Mouse (Mus musculus): ENCODE results near the gene Prcp. TPM values are rescaled to one million over a fixed set of nuclear protein-coding genes. Genes with fewer than 3 reads are reported as not detected.

Gene Prcp
- polyA plus RNA-seq, 1 experiment from 2014 or later: 33.6 TPM

DNA sequence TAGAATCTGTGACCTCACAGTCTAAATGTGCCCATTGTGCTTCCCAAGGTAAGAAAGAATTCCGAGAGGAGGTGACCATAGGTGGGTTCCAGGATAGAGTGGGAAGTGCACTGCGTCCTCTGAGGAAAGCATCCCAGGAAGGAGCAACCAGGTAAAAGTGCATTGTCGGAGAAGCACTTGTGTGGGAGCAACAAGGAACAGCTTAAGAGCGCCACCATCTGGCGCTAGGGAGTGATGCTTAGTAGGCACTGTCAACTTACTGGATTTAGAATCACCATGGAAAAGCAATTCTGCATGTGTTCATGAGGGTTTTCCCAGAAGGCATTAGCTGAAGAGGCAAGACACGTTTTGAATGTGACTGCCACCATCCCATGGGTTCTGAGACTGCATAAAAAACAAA is 63.7 kb downstream of the Prcp start:
- H3K9me3 ChIP-seq (ENCODE audit: control insufficient read depth, low read length): no peaks in the 10 kb centered on the region
- H3K36me3 ChIP-seq (ENCODE audit: control insufficient read depth, insufficient read depth, low read length): no peaks in the 10 kb centered on the region
- no peak overlapping the region for H3K27ac ChIP-seq (ENCODE audit: low read depth, low read length)
- H3K9ac ChIP-seq (ENCODE audit: low read depth, low read length): no peak overlapping the region
- H3K4me2 ChIP-seq: no peak overlapping the region
- 28% methylated on average over 6 of the region's 6 CpGs for WGBS
- ATAC-seq (replicated peaks; ENCODE audit: low FRiP score) (0 out of 2 replicates have a peak, but pooled peaks have one; percentile 31), DNase-seq (ENCODE audit: low spot score) (no peak)
- no peaks in the 10 kb centered on the region for H3K4me1 ChIP-seq (replicated peaks; ENCODE audit: control insufficient read depth, insufficient read depth, low read length)
- no peak overlapping the region for H3K4me3 ChIP-seq (ENCODE audit: low read depth, low read length)
- no peaks in the 10 kb centered on the region for H3K27me3 ChIP-seq (replicated peaks; ENCODE audit: control insufficient read depth, insufficient read depth, low read length)

GRCm38 (mm10) chr7:92939776-92940175 is 65.5 kb downstream of the Prcp start:
- H3K27ac ChIP-seq (ENCODE audit: low read depth, low read length): no peak overlapping the region
- no peaks in the 10 kb centered on the region for H3K4me1 ChIP-seq (replicated peaks; ENCODE audit: control insufficient read depth, insufficient read depth, low read length)
- ATAC-seq (replicated peaks; ENCODE audit: low FRiP score): no peak
- H3K4me2 ChIP-seq: no peak overlapping the region
- no peak for DNase-seq (ENCODE audit: low spot score)
- 75% methylated on average over 5 of the region's 5 CpGs for WGBS
- no peaks in the 10 kb centered on the region for H3K36me3 ChIP-seq (ENCODE audit: control insufficient read depth, insufficient read depth, low read length)
- H3K4me3 ChIP-seq (ENCODE audit: low read depth, low read length): no peak overlapping the region
- no peaks in the 10 kb centered on the region for H3K9me3 ChIP-seq (ENCODE audit: control insufficient read depth, low read length)
- no peaks in the 10 kb centered on the region for H3K27me3 ChIP-seq (replicated peaks; ENCODE audit: control insufficient read depth, insufficient read depth, low read length)
- no peak overlapping the region for H3K9ac ChIP-seq (ENCODE audit: low read depth, low read length)

DNA sequence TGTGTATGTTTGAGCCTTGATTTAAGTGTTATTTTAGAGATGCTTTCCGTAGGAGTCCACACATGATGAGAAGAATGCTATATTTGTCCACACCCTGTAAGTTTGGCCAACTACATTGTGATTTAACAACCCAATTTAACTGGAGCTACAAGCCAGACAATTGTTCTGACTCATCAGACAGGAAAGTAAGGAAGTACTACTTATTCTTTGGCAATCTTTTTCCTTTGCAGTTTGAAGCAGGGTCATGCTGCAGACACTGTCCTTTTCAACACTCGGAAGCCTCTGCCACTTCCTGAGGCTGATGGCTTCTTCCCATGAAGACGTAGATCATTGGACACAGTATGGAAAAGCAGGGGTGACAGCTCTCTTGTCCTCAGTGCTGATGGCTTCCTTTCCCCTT is 76.5 kb downstream of the Prcp start:
- Histone ChIP-seq H3K4me1 (replicated peaks; ENCODE audit: control insufficient read depth, insufficient read depth, low read length) (no peaks in the 10 kb centered on the region), H3K9ac (ENCODE audit: low read depth, low read length) (no peak overlapping the region), H3K9me3 (ENCODE audit: control insufficient read depth, low read length) (no peaks in the 10 kb centered on the region), H3K27me3 (replicated peaks; ENCODE audit: control insufficient read depth, insufficient read depth, low read length) (no peaks in the 10 kb centered on the region), H3K36me3 (ENCODE audit: control insufficient read depth, insufficient read depth, low read length) (no peaks in the 10 kb centered on the region), H3K27ac (ENCODE audit: low read depth, low read length) (no peak overlapping the region), H3K4me3 (ENCODE audit: low read depth, low read length) (no peak overlapping the region), H3K4me2 (no peak overlapping the region)
- WGBS: 62% methylated on average over 3 of the region's 3 CpGs
- ATAC-seq (replicated peaks; ENCODE audit: low FRiP score) (0 out of 2 replicates have a peak, but pooled peaks have one; percentile 18), DNase-seq (ENCODE audit: low spot score) (no peak)

GRCm38 (mm10) chr7:92952210-92952609 is 77.9 kb downstream of the Prcp start:
- Histone ChIP-seq H3K4me3 (ENCODE audit: low read depth, low read length) (no peak overlapping the region), H3K4me2 (no peak overlapping the region), H3K9me3 (ENCODE audit: control insufficient read depth, low read length) (no peaks in the 10 kb centered on the region), H3K36me3 (ENCODE audit: control insufficient read depth, insufficient read depth, low read length) (no peaks in the 10 kb centered on the region), H3K9ac (ENCODE audit: low read depth, low read length) (no peak overlapping the region), H3K4me1 (replicated peaks; ENCODE audit: control insufficient read depth, insufficient read depth, low read length) (no peaks in the 10 kb centered on the region), H3K27ac (ENCODE audit: low read depth, low read length) (no peak overlapping the region), H3K27me3 (replicated peaks; ENCODE audit: control insufficient read depth, insufficient read depth, low read length) (no peaks in the 10 kb centered on the region)
- WGBS: 72% methylated on average over 2 of the region's 2 CpGs
- ATAC-seq (replicated peaks; ENCODE audit: low FRiP score): no peak
- no peak for DNase-seq (ENCODE audit: low spot score)

- Histone ChIP-seq H3K36me3 (ENCODE audit: control insufficient read depth, insufficient read depth, low read length) (no peaks in the 10 kb centered on the region), H3K9ac (ENCODE audit: low read depth, low read length) (no peak overlapping the region), H3K4me2 (no peak overlapping the region), H3K4me3 (ENCODE audit: low read depth, low read length) (no peak overlapping the region), H3K27me3 (replicated peaks; ENCODE audit: control insufficient read depth, insufficient read depth, low read length) (no peaks in the 10 kb centered on the region), H3K27ac (ENCODE audit: low read depth, low read length) (no peak overlapping the region), H3K4me1 (replicated peaks; ENCODE audit: control insufficient read depth, insufficient read depth, low read length) (no peaks in the 10 kb centered on the region), H3K9me3 (ENCODE audit: control insufficient read depth, low read length) (no peaks in the 10 kb centered on the region)
- ATAC-seq (replicated peaks; ENCODE audit: low FRiP score): no peak
- WGBS: 65% methylated on average over 3 of the region's 3 CpGs
- no peak for DNase-seq (ENCODE audit: low spot score)
These were observed 85.5 kb downstream of the Prcp start for GRCm38 (mm10) chr7:92959758-92960157.

GRCm38 (mm10) chr7:92961876-92962275 is 87.6 kb downstream of the Prcp start:
- WGBS: 35% methylated on average over 1 of the region's 1 CpGs
- no peaks in the 10 kb centered on the region for H3K9me3 ChIP-seq (ENCODE audit: control insufficient read depth, low read length)
- no peak overlapping the region for H3K4me2 ChIP-seq
- no peaks in the 10 kb centered on the region for H3K4me1 ChIP-seq (replicated peaks; ENCODE audit: control insufficient read depth, insufficient read depth, low read length)
- no peak overlapping the region for H3K9ac ChIP-seq (ENCODE audit: low read depth, low read length)
- DNase-seq (ENCODE audit: low spot score) (no peak), ATAC-seq (replicated peaks; ENCODE audit: low FRiP score) (no peak)
- no peak overlapping the region for H3K4me3 ChIP-seq (ENCODE audit: low read depth, low read length)
- H3K27ac ChIP-seq (ENCODE audit: low read depth, low read length): no peak overlapping the region
- H3K27me3 ChIP-seq (replicated peaks; ENCODE audit: control insufficient read depth, insufficient read depth, low read length): no peaks in the 10 kb centered on the region
- H3K36me3 ChIP-seq (ENCODE audit: control insufficient read depth, insufficient read depth, low read length): no peaks in the 10 kb centered on the region

- Histone ChIP-seq H3K9ac (ENCODE audit: low read depth, low read length) (no peak overlapping the region), H3K27me3 (replicated peaks; ENCODE audit: control insufficient read depth, insufficient read depth, low read length) (no peaks in the 10 kb centered on the region), H3K9me3 (ENCODE audit: control insufficient read depth, low read length) (no peaks in the 10 kb centered on the region), H3K36me3 (ENCODE audit: control insufficient read depth, insufficient read depth, low read length) (no peaks in the 10 kb centered on the region), H3K4me1 (replicated peaks; ENCODE audit: control insufficient read depth, insufficient read depth, low read length) (no peaks in the 10 kb centered on the region), H3K27ac (ENCODE audit: low read depth, low read length) (no peak overlapping the region), H3K4me3 (ENCODE audit: low read depth, low read length) (no peak overlapping the region), H3K4me2 (no peak overlapping the region)
- no peak for DNase-seq (ENCODE audit: low spot score)
- no peak for ATAC-seq (replicated peaks; ENCODE audit: low FRiP score)
- 64% methylated on average over 3 of the region's 3 CpGs for WGBS
These were observed 90.7 kb downstream of the Prcp start for GRCm38 (mm10) chr7:92964754-92965501.

- Histone ChIP-seq H3K9me3 (ENCODE audit: control insufficient read depth, low read length) (no peaks in the 10 kb centered on the region), H3K27ac (ENCODE audit: low read depth, low read length) (no peak overlapping the region), H3K36me3 (ENCODE audit: control insufficient read depth, insufficient read depth, low read length) (no peaks in the 10 kb centered on the region), H3K9ac (ENCODE audit: low read depth, low read length) (no peak overlapping the region), H3K27me3 (replicated peaks; ENCODE audit: control insufficient read depth, insufficient read depth, low read length) (no peaks in the 10 kb centered on the region), H3K4me1 (replicated peaks; ENCODE audit: control insufficient read depth, insufficient read depth, low read length) (no peaks in the 10 kb centered on the region), H3K4me2 (no peak overlapping the region), H3K4me3 (ENCODE audit: low read depth, low read length) (no peak overlapping the region)
- ATAC-seq (replicated peaks; ENCODE audit: low FRiP score) (peak; percentile 45; the same call in 1 of the 2 replicates), DNase-seq (ENCODE audit: low spot score) (no peak)
- WGBS: 65% methylated on average over 10 of the region's 10 CpGs
These were observed 93.3 kb downstream of the Prcp start for GRCm38 (mm10) chr7:92967381-92968127.

GRCm38 (mm10) chr7:92977429-92977828 is 103.2 kb downstream of the Prcp start:
- DNase-seq (ENCODE audit: low spot score) (no peak), ATAC-seq (replicated peaks; ENCODE audit: low FRiP score) (no peak)
- no peaks in the 10 kb centered on the region for H3K36me3 ChIP-seq (ENCODE audit: control insufficient read depth, insufficient read depth, low read length)
- no peaks in the 10 kb centered on the region for H3K4me1 ChIP-seq (replicated peaks; ENCODE audit: control insufficient read depth, insufficient read depth, low read length)
- H3K9ac ChIP-seq (ENCODE audit: low read depth, low read length): no peak overlapping the region
- WGBS: 80% methylated on average over 3 of the region's 3 CpGs
- H3K4me3 ChIP-seq (ENCODE audit: low read depth, low read length): no peak overlapping the region
- no peak overlapping the region for H3K27ac ChIP-seq (ENCODE audit: low read depth, low read length)
- H3K9me3 ChIP-seq (ENCODE audit: control insufficient read depth, low read length): no peaks in the 10 kb centered on the region
- no peak overlapping the region for H3K4me2 ChIP-seq
- no peaks in the 10 kb centered on the region for H3K27me3 ChIP-seq (replicated peaks; ENCODE audit: control insufficient read depth, insufficient read depth, low read length)
